Mouse (Mus musculus): ENCODE results near the gene Dennd1b.

Gene Dennd1b

DNA sequence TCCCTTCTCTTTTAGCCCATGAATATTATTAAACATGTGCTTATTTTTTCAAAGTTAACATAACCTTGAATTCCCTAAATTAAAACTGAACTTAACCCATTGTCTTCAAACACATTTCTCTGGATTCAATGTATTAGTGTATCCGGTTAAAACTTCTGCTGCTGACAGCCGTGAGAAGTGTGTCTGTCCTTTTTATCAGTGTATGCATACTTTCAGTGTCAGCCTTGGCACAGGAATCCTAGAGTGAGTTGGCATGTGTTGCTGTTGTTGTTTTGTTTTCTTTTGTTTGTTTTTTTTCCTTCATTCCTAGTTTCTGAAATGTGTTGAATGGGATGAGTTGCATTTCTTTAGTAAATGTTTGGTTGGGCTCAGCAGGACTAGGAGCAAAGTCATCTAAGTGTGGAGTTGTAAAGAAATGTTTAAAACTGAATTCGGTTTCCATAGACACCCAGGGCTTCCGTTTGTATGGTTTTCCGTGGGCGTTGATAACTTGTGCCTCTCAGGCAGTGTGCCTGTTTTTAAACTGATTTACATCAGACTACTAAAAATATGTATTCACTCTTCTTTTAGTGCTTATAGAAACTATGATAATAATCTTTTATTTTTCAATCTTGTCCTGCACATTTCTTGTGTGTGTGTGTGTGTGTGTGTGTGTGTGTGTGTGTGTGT is 217.4 kb downstream of the Dennd1b start:
- DNase-seq (ENCODE audit: low spot score in 2 of 2) = no peak

GRCm38 (mm10) chr1:139192635-139193034 is 229.4 kb downstream of the Dennd1b start:
- DNase-seq (ENCODE audit: low spot score in 2 of 2) = no peak

GRCm38 (mm10) chr1:139194011-139194410 is 230.8 kb downstream of the Dennd1b start:
- no peak for DNase-seq (ENCODE audit: low spot score in 2 of 2)

DNA sequence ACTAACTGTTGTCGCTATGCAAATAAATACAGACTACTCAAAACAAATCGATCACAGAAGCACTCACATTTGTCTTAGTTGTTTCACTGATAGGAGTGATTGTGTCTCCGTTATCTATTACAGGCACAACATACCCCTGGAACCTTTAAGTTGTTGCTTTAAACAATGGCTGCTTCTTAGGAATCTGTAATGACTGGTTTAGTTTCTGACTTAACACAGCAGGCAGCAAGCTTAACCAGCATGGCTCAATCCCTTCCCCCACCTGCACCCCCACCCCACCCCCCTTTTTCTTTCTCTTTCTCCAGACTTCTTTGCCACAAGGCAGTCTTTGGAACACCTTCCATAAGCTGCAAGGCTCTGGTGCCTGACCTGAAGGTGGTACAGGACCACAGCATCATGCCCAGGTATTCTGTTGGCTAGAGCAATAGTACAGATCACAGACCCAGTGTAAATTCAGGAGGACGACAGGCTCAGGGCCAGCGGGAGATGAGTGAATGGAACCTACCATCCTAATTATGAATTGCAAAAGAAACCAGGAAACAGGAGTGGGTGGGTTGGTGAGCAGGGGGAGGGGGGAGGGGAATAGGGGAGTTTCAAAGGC is 231.3 kb downstream of the Dennd1b start:
- DNase-seq (ENCODE audit: low spot score in 2 of 2) = no peak

DNA sequence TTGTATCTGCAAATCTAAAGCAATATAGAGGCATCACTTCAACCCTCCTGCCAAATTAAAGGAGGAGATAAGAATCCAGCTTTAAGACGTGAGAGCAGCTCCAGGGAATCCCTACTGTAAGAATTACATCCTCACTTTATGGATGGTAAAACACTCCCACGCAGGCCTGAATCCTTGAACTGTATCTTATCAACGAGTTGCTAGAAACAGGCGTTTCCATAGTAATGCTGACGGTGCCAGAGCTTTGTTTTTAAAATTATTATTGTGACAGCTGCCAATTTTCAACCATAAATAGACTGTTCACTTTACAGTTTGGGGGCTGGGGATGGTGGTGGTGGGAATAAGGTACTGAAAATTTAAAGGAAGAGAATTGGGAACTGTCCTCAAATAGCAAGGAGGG is 239.8 kb downstream of the Dennd1b start:
- DNase-seq (ENCODE audit: low spot score in 2 of 2) = no peak

GRCm38 (mm10) chr1:139206259-139206658 is 243.0 kb downstream of the Dennd1b start:
- no peak for DNase-seq (ENCODE audit: low spot score in 2 of 2)

DNA sequence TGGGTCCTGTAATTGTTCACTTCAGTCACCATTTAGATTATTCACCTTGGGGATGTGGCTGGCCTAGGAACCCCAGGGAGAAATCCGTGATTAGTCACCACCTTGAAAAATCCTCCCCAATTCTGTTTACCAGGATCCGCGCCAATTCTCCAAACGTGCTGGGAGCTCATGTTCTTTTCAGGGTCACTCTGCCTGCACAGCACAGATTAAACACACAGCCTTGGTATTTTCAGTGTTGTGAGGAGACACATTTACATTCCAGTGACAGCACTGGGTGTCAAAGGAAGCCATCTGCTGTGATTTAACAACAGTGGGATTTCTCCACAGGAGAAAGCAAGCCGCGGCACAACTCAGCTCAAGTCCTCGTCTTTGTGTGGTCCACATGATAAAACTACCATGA is 246.6 kb downstream of the Dennd1b start:
- DNase-seq (ENCODE audit: low spot score in 2 of 2) = no peak

DNA sequence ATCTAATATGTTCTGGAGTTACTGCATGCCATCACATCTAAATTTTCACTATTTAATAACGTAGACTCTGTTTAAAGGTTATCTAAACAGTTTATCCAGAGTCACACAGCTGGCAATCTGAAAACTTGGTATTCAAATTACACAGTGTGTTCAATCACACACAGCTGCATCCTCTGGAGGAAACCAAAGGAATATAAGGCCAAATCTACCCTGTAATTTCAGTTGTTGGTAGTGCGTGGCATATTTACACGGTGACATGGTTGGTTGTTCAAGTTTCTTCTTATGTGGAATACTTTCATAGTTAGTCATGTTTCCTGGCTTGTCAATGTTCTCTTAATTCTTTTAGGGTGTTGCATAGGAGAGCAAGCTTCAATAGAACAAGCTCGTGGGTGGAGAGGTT is 247.3 kb downstream of the Dennd1b start:
- no peak for DNase-seq (ENCODE audit: low spot score in 2 of 2)

DNA sequence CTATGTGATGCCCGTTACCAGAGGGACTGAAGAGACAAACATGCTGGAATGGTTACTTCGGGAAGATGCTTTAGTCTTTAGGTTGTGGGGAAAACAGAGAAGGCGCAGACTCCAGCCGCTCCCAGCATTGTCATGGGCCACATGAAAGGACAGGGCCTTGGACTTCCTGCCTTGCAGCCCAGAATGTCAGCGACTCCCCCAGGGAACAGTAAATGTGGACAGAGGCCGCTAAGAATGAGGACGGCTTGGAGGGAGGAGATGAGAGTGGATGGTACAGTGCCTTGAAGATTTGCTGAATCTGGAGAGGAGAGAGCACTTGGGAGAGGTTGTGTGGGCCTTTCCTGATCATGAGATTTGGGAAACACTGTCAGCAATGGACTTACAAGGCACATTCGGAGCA is 252.1 kb downstream of the Dennd1b start:
- no peak for DNase-seq (ENCODE audit: low spot score in 2 of 2)

DNA sequence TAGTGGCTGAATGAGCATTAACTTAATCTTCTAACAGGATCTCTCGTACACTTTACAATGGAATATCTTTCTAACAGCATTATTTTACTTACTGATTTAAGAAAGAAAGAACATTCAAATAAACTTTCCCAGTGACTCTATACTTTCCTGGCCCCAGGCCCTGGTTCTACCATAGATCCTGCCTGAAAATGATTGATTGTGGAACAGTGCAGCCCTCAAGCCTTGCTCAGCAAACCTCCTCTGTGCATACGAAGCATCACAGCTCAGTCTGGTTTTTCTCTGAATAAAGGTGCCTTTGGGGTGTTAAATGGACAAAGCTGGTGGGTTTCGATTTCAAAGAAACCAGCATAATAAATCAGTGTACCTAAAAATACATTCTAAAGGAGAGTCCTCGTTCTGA is 260.6 kb downstream of the Dennd1b start:
- DNase-seq (ENCODE audit: low spot score in 2 of 2) = no peak

DNA sequence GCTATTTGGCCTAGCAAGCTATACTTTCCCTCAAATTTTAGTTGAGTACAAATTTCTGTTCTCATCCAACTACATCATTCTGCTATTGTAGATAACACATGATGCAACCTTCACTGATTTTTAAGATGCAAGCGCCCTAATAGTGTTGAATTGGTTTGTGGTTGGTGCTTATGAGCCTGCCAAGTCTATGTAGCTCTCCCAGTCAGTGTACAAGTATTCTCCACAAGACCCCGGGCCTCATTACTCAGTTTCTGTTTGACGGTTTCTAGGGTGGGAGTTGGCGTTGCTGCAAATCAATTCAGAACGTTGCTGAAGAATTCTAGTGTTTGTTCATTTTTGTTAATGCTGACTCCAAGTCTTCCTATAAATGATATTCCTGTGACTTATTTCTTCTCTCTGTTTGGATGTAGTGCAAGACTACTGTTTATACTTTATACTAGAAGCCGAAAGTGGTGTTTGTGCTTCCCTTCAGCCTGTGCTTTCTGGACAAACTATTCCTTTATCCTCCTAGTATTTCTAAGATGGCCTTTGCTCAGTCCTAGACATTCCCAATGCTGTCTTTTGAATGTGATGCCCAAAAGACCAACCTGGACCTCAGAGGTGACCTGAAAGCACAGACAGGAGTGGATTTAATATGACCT is 261.2 kb downstream of the Dennd1b start:
- no peak for DNase-seq (ENCODE audit: low spot score in 2 of 2)
